Mouse (Mus musculus): ENCODE measurements around the gene Ubr2. TPM values are rescaled to one million over a fixed set of nuclear protein-coding genes. Genes with fewer than 3 reads are reported as not detected.

Gene Ubr2
- polyA plus RNA-seq, 1 experiment from 2014 or later: 22.5 TPM

DNA sequence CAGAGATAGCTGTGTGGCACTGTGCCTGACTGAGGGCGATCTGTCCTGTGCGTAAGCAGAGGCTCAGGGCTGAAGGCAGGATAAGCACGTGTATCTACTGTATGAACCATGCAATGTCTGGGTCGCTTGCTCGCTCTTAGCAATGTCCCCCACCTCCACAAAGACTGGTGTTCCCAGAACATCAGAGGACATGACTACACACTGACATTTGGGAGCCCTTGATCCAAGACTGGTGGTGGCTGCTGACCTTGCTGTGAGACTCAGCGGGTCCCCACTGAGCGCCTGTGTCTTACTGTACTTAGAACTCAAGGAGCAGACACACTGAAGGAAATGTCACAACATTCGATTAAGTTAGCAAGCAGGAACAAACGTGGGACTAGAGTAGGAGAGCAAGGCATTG, 64.1 kb downstream of the Ubr2 start:
- 98% methylated on average over 9 of the region's 9 CpGs for WGBS
- Histone ChIP-seq H3K36me3 (replicated peaks; ENCODE audit: control insufficient read depth, insufficient read depth) (peaks cover 82% of the 10 kb centered on the region), H3K27ac (no peak overlapping the region), H3K9ac (no peak overlapping the region), H3K4me2 (replicated peaks) (no peak overlapping the region), H3K4me3 (replicated peaks; ENCODE audit: low read length) (no peak overlapping the region), H3K9me3 (ENCODE audit: control insufficient read depth, low read length) (no peaks in the 10 kb centered on the region), H3K4me1 (replicated peaks; ENCODE audit: control insufficient read depth, insufficient read depth, low read length) (no peaks in the 10 kb centered on the region), H3K27me3 (ENCODE audit: control insufficient read depth, insufficient read depth, low read length) (no peaks in the 10 kb centered on the region)
- no peak for ATAC-seq (ENCODE audit: low FRiP score)
- DNase-seq (ENCODE audit: low spot score): no peak

DNA sequence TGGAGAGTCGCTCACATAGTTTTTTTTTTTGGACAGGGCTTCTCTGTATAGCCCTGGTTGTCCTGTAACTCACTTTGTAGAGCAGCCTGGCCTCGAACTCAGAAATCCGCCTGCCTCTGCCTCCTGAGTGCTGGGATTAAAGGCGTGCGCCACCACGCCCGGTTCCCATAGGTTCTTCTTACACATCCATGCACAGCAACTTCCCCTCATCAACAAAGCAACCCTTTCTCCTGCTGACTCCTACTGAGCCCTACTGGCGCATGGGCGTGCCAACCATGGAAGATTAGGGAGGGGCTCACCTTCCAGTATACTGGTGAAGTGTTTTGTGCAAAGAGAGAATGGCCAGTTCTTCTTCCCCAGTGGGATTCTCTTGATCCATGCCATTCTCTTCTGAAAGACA, 67.9 kb downstream of the Ubr2 start:
- Histone ChIP-seq H3K4me3 (replicated peaks; ENCODE audit: low read length) (no peak overlapping the region), H3K9ac (no peak overlapping the region), H3K36me3 (replicated peaks; ENCODE audit: control insufficient read depth, insufficient read depth) (peaks cover 98% of the 10 kb centered on the region), H3K4me1 (replicated peaks; ENCODE audit: control insufficient read depth, insufficient read depth, low read length) (no peaks in the 10 kb centered on the region), H3K27ac (no peak overlapping the region), H3K4me2 (replicated peaks) (no peak overlapping the region), H3K9me3 (ENCODE audit: control insufficient read depth, low read length) (no peaks in the 10 kb centered on the region), H3K27me3 (ENCODE audit: control insufficient read depth, insufficient read depth, low read length) (no peaks in the 10 kb centered on the region)
- WGBS: 95% methylated on average over 9 of the region's 9 CpGs
- no peak for ATAC-seq (ENCODE audit: low FRiP score)
- DNase-seq (ENCODE audit: low spot score): no peak

DNA sequence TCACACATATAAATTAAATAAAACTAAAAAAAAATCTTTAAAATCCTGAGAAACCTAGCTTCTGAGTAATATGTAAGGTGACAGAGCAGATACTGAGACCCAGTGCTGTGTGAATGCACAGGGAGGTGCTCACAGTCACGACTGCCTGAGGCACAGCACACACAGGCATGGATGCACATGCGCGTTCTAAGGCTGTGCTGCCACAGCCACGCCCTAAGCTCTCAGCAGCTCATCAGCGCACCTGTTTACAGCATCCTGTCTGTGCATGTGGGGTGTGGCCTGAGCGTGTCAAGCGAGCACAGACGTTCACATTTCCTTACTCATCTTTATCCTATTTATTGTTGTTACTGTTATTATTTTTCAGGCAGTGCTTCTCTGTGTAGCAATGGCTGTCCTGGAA, 69.9 kb downstream of the Ubr2 start:
- no peaks in the 10 kb centered on the region for H3K9me3 ChIP-seq (ENCODE audit: control insufficient read depth, low read length)
- H3K4me1 ChIP-seq (replicated peaks; ENCODE audit: control insufficient read depth, insufficient read depth, low read length): no peaks in the 10 kb centered on the region
- no peak overlapping the region for H3K4me3 ChIP-seq (replicated peaks; ENCODE audit: low read length)
- DNase-seq (ENCODE audit: low spot score): no peak
- no peaks in the 10 kb centered on the region for H3K27me3 ChIP-seq (ENCODE audit: control insufficient read depth, insufficient read depth, low read length)
- 94% methylated on average over 8 of the region's 8 CpGs for WGBS
- no peak overlapping the region for H3K4me2 ChIP-seq (replicated peaks)
- H3K36me3 ChIP-seq (replicated peaks; ENCODE audit: control insufficient read depth, insufficient read depth): peaks cover 99% of the 10 kb centered on the region
- H3K9ac ChIP-seq: no peak overlapping the region
- H3K27ac ChIP-seq: no peak overlapping the region
- no peak for ATAC-seq (ENCODE audit: low FRiP score)

DNA sequence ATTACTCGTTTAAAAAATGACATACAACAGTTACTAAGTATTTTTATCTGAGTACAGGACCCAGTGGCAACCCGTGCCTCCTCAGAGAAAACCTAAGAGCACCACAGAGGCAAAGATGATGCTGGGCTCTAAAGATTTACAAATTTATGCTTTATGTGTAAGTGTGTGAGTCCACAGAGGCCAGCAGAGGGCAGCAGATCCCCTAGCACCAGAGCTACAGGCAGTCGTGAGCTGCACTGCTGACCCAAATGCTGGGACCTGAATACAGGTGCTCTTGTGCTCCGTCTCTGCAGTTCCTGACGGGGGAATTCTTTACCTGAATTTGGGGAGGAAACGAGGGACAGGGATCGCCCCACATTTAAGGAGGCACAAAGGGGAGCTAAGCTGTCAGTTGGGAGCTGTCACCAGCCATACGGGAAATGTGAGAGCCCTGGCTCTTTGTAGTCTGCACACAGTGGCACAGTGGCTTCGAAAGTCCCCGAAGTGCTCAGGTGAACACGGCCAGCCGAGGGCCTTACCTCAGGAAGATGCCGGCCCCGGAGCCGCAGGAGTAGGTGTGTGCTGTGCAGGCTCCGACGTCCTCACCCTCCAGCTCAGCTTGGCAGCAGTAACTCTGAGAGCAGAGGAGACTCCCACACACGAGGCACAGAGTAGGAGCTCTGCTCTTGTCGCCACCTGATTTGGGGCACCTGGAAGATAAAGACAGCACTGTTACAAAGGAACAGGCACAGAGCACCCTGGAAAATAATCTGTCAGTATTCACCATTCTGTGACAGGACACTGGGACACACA, 76.6 kb downstream of the Ubr2 start:
- DNase-seq (ENCODE audit: low spot score) (peak; percentile 67), ATAC-seq (ENCODE audit: low FRiP score) (no peak)
- H3K27me3 ChIP-seq (ENCODE audit: control insufficient read depth, insufficient read depth, low read length): no peaks in the 10 kb centered on the region
- peaks cover 99% of the 10 kb centered on the region for H3K36me3 ChIP-seq (replicated peaks; ENCODE audit: control insufficient read depth, insufficient read depth)
- H3K9me3 ChIP-seq (ENCODE audit: control insufficient read depth, low read length): no peaks in the 10 kb centered on the region
- no peak overlapping the region for H3K4me3 ChIP-seq (replicated peaks; ENCODE audit: low read length)
- no peaks in the 10 kb centered on the region for H3K4me1 ChIP-seq (replicated peaks; ENCODE audit: control insufficient read depth, insufficient read depth, low read length)
- H3K4me2 ChIP-seq (replicated peaks): no peak overlapping the region
- WGBS: 84% methylated on average over 19 of the region's 19 CpGs
- H3K27ac ChIP-seq: no peak overlapping the region
- no peak overlapping the region for H3K9ac ChIP-seq

DNA sequence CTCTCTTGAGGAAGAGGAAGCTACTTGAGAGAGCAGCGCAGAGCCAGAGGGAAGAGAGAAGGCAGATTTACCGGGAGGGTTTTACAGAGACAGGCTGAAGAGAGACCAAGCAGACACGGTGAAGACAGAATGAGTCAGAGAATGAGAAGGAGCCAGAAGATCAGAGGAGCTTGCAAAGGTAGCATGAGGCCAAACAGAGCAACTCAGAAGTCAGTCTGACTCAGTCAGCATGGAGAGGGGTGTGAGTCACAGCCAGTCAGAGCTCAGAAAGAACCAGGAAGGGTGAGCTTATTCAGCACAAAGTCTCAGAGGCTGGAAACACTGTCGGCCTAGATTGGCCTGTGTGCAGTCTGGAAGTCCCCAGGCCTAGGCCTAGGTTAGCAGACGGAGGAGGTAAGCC, 77.4 kb downstream of the Ubr2 start:
- 95% methylated on average over 5 of the region's 5 CpGs for WGBS
- Histone ChIP-seq H3K27ac (no peak overlapping the region), H3K4me2 (replicated peaks) (no peak overlapping the region), H3K4me3 (replicated peaks; ENCODE audit: low read length) (no peak overlapping the region), H3K4me1 (replicated peaks; ENCODE audit: control insufficient read depth, insufficient read depth, low read length) (no peaks in the 10 kb centered on the region), H3K27me3 (ENCODE audit: control insufficient read depth, insufficient read depth, low read length) (no peaks in the 10 kb centered on the region), H3K36me3 (replicated peaks; ENCODE audit: control insufficient read depth, insufficient read depth) (peaks cover 98% of the 10 kb centered on the region), H3K9me3 (ENCODE audit: control insufficient read depth, low read length) (no peaks in the 10 kb centered on the region), H3K9ac (no peak overlapping the region)
- no peak for ATAC-seq (ENCODE audit: low FRiP score)
- DNase-seq (ENCODE audit: low spot score): no peak

DNA sequence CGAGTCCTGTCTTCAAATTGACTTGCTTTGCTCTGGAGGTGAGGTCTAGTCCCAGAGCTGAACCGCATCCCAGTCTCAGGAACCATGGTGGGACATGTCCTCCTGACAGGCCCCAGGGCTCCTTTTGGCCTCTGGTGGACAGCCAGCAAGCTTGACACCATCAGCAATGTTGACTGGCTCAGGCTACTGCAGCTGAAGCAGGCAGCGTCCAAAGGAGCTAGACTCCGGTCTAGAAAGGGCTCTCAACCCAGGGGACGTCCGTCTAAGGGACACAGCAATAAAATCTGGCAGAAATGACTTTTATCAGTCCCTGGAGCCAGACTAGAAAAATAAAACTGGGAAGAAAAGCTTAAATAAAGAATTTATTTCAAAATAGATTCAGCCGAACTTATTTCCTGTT, 80.5 kb downstream of the Ubr2 start:
- Histone ChIP-seq H3K27me3 (ENCODE audit: control insufficient read depth, insufficient read depth, low read length) (no peaks in the 10 kb centered on the region), H3K4me2 (replicated peaks) (no peak overlapping the region), H3K9me3 (ENCODE audit: control insufficient read depth, low read length) (no peaks in the 10 kb centered on the region), H3K9ac (no peak overlapping the region), H3K4me1 (replicated peaks; ENCODE audit: control insufficient read depth, insufficient read depth, low read length) (no peaks in the 10 kb centered on the region), H3K4me3 (replicated peaks; ENCODE audit: low read length) (no peak overlapping the region), H3K27ac (no peak overlapping the region), H3K36me3 (replicated peaks; ENCODE audit: control insufficient read depth, insufficient read depth) (peaks cover 71% of the 10 kb centered on the region)
- DNase-seq (ENCODE audit: low spot score) (no peak), ATAC-seq (ENCODE audit: low FRiP score) (no peak)
- 97% methylated on average over 7 of the region's 7 CpGs for WGBS

DNA sequence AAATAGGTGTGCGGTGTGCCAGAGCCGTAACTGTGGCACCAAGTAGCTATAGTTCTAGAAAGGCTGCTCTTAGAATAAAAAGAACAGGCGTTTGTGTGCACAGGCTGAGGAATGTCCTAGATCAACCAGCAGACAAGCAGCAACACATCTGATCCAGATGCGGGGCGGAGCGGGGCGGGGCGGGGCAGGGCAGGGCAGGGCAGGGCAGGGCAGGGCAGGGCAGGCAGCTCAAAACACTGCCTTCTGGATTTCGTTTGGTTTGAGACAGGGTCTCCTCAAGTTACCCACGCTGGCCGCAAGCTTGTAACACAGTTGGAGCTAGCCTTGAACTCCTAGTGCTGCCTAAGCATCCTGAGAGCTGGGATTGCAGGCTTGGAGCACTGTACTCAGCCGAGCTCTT, 81.1 kb downstream of the Ubr2 start:
- H3K36me3 ChIP-seq (replicated peaks; ENCODE audit: control insufficient read depth, insufficient read depth): peaks cover 65% of the 10 kb centered on the region
- no peaks in the 10 kb centered on the region for H3K4me1 ChIP-seq (replicated peaks; ENCODE audit: control insufficient read depth, insufficient read depth, low read length)
- no peak overlapping the region for H3K4me2 ChIP-seq (replicated peaks)
- no peak overlapping the region for H3K9ac ChIP-seq
- H3K4me3 ChIP-seq (replicated peaks; ENCODE audit: low read length): no peak overlapping the region
- ATAC-seq (ENCODE audit: low FRiP score): no peak
- no peaks in the 10 kb centered on the region for H3K9me3 ChIP-seq (ENCODE audit: control insufficient read depth, low read length)
- no peak for DNase-seq (ENCODE audit: low spot score)
- H3K27ac ChIP-seq: no peak overlapping the region
- WGBS: 88% methylated on average over 12 of the region's 12 CpGs
- no peaks in the 10 kb centered on the region for H3K27me3 ChIP-seq (ENCODE audit: control insufficient read depth, insufficient read depth, low read length)

DNA sequence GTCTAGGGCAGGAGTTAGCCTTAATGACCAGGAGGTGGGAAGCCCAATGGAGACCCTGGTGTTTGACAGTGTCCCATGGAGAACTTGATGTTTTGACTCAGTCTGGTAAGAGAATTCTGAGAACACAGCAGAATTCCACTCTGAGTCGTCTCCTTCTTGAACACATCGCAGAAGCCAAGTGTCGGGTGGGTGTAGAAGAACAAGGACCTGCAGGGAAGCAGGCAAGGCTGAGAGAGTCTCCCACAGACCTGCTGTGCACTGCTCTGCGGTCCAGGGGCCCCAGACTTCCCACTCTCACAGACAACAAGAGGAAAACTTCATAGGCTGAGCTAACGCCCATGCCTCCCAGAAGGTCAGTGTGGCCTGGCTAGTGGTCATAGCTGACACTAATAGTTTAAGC, 82.6 kb downstream of the Ubr2 start:
- Histone ChIP-seq H3K9ac (no peak overlapping the region), H3K36me3 (replicated peaks; ENCODE audit: control insufficient read depth, insufficient read depth) (peaks cover 50% of the 10 kb centered on the region), H3K4me1 (replicated peaks; ENCODE audit: control insufficient read depth, insufficient read depth, low read length) (no peaks in the 10 kb centered on the region), H3K27ac (no peak overlapping the region), H3K4me3 (replicated peaks; ENCODE audit: low read length) (no peak overlapping the region), H3K4me2 (replicated peaks) (no peak overlapping the region), H3K9me3 (ENCODE audit: control insufficient read depth, low read length) (no peaks in the 10 kb centered on the region), H3K27me3 (ENCODE audit: control insufficient read depth, insufficient read depth, low read length) (no peaks in the 10 kb centered on the region)
- ATAC-seq (ENCODE audit: low FRiP score) (no peak), DNase-seq (ENCODE audit: low spot score) (no peak)
- WGBS: 94% methylated on average over 5 of the region's 5 CpGs

DNA sequence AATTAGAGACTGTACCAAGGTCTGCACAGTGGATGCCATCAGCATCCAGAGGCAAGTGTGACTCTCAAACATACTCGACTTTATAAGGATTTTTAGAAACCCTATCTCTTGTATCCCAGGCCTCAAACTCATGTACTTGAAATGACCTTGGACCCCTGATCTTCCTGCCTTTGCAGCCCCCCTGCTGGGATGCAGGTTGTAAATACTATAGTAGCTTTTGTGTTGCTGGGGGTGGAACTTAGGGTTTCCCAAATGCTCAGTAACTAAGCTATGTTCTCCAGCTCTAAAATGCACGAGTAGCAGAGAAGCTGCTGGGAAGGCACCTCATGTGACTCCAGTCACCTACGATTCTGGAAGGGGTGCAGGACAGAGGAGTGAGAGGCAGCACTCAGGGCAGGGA, 83.4 kb downstream of the Ubr2 start:
- H3K9me3 ChIP-seq (ENCODE audit: control insufficient read depth, low read length): no peaks in the 10 kb centered on the region
- H3K4me1 ChIP-seq (replicated peaks; ENCODE audit: control insufficient read depth, insufficient read depth, low read length): no peaks in the 10 kb centered on the region
- no peak overlapping the region for H3K4me2 ChIP-seq (replicated peaks)
- ATAC-seq (ENCODE audit: low FRiP score): no peak
- H3K27ac ChIP-seq: no peak overlapping the region
- peaks cover 42% of the 10 kb centered on the region for H3K36me3 ChIP-seq (replicated peaks; ENCODE audit: control insufficient read depth, insufficient read depth)
- no peak overlapping the region for H3K9ac ChIP-seq
- no peak overlapping the region for H3K4me3 ChIP-seq (replicated peaks; ENCODE audit: low read length)
- no peaks in the 10 kb centered on the region for H3K27me3 ChIP-seq (ENCODE audit: control insufficient read depth, insufficient read depth, low read length)
- no peak for DNase-seq (ENCODE audit: low spot score)
- 70% methylated on average over 3 of the region's 3 CpGs for WGBS

DNA sequence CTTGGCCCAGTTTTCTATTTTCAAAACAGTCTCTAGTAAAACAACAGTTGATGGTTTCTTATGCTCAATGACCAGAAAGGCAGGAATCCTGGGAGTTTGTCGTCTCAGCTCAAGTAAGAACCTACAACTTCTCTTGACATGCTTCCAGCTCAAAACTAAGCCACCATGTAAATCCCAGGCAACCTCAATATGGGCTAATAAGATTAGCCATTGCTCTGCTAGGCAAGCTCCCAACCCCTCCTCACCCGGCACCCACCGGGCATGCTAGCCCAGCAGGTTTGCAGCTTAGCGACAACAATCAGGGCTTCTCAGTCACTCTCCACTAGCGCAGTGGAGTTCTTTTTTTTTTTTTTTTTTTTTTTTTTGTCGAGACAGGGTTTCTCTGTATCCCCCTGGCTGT, 84.2 kb downstream of the Ubr2 start:
- no peaks in the 10 kb centered on the region for H3K27me3 ChIP-seq (ENCODE audit: control insufficient read depth, insufficient read depth, low read length)
- H3K9me3 ChIP-seq (ENCODE audit: control insufficient read depth, low read length): no peaks in the 10 kb centered on the region
- H3K9ac ChIP-seq: no peak overlapping the region
- H3K4me2 ChIP-seq (replicated peaks): no peak overlapping the region
- no peak overlapping the region for H3K4me3 ChIP-seq (replicated peaks; ENCODE audit: low read length)
- 60% methylated on average over 6 of the region's 6 CpGs for WGBS
- H3K4me1 ChIP-seq (replicated peaks; ENCODE audit: control insufficient read depth, insufficient read depth, low read length): no peaks in the 10 kb centered on the region
- no peak for ATAC-seq (ENCODE audit: low FRiP score)
- DNase-seq (ENCODE audit: low spot score): no peak
- no peak overlapping the region for H3K27ac ChIP-seq
- peaks cover 34% of the 10 kb centered on the region for H3K36me3 ChIP-seq (replicated peaks; ENCODE audit: control insufficient read depth, insufficient read depth)

All from hindbrain, embryonic 14.5 days (tissue).